Mouse (Mus musculus): Measurements from ENCODE around the gene 0610009B22Rik. TPM values are rescaled to one million over a fixed set of nuclear protein-coding genes. Genes with fewer than 3 reads are reported as not detected.
"Not testable (repeated sequence)": the region's sequence is repeated elsewhere in the genome, so short reads cannot be mapped to it uniquely, and the experiment has no call there.

Gene 0610009B22Rik
- polyA plus RNA-seq, 1 experiment = 30.8 TPM

DNA sequence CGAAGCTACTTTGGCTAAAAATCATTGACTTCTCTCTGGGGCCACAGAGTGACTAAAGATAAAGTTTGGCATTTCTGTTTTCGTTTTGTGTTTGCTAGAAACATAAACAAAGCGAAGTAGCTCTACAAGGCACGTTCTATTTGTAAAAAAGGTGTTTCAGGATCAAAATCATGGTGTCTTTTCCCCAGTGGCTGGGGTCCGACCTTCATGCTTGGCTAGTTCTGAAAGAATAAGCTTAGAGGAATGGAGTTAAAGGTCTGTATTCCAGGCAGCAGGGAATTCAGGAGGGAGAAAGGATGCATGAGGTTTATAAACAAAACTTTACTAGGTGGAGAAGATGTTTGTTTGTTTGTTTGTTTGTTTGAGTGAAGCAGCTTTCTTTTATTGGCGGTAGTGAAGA lies 669 bp upstream of the 0610009B22Rik start:
- H3K27ac ChIP-seq (ENCODE audit: insufficient read depth, low read length) = peak overlapping the region; percentile 99
- peak overlapping the region; percentile 50 for H3K4me3 ChIP-seq (ENCODE audit: insufficient read depth, low read length)
- H3K4me1 ChIP-seq (ENCODE audit: control insufficient read depth, insufficient read depth, low read length) = no peaks in the 10 kb centered on the region
- TF ChIP-seq POLR2A (IDR thresholded peaks at IDR 0.05; ENCODE audit: low read depth, low read length) = no peak
- TF ChIP-seq CTCF (IDR thresholded peaks at IDR 0.05; ENCODE audit: borderline replicate concordance, insufficient read depth, low read length) = no peak

DNA sequence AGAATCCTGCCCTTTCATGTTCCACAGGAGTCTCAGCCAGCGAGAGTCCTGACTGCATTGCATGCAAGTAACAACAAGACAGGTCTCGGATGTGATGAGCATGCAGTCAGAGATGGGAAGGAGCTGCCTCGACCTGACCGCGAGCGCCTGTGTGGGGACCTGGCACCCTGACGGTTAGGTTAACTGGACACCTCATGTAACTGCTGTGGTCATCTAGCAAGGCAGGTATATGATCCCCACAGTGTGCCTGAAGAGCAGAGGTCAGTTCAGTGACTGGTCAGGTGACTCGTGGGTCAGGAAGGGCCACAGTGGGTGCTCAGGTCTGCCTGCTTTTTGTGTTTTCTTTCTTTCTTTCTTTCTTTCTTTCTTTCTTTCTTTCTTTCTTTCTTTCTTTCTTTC lies 6.7 kb downstream of the 0610009B22Rik start:
- no peak overlapping the region for H3K4me3 ChIP-seq (ENCODE audit: insufficient read depth, low read length)
- TF ChIP-seq CTCF (IDR thresholded peaks at IDR 0.05; ENCODE audit: borderline replicate concordance, insufficient read depth, low read length) = no peak
- TF ChIP-seq POLR2A (IDR thresholded peaks at IDR 0.05; ENCODE audit: low read depth, low read length) = no peak
- H3K27ac ChIP-seq (ENCODE audit: insufficient read depth, low read length) = no peak overlapping the region
- no peaks in the 10 kb centered on the region for H3K4me1 ChIP-seq (ENCODE audit: control insufficient read depth, insufficient read depth, low read length)

GRCm38 (mm10) chr11:51681324-51681975 lies 7.2 kb downstream of the 0610009B22Rik start:
- no peak overlapping the region for H3K27ac ChIP-seq (ENCODE audit: insufficient read depth, low read length)
- H3K4me1 ChIP-seq (ENCODE audit: control insufficient read depth, insufficient read depth, low read length) = no peaks in the 10 kb centered on the region
- TF ChIP-seq POLR2A (IDR thresholded peaks at IDR 0.05; ENCODE audit: low read depth, low read length) (no peak), CTCF (IDR thresholded peaks at IDR 0.05; ENCODE audit: borderline replicate concordance, insufficient read depth, low read length) (peak; percentile 72)
- no peak overlapping the region for H3K4me3 ChIP-seq (ENCODE audit: insufficient read depth, low read length)

DNA sequence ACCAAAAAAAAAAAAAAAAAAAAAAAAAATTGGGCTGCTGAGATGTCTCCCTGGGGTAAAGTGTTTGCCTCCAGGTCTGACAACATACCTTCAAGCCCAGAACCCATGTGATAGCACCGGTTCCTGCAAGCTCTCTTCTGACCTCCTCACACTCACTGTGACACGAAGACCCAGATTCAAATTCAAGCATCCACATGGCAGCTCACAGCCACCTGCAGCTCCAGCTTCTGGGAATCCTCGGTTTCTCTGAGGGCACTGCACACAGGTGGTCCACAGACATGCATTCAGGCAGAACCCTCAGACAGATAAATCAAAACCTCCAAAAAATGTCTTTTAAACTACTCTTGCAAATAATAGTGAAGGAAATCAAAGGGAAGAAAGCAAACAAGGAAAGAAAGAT lies 9.2 kb downstream of the 0610009B22Rik start:
- TF ChIP-seq CTCF (IDR thresholded peaks at IDR 0.05; ENCODE audit: borderline replicate concordance, insufficient read depth, low read length) (no peak), POLR2A (IDR thresholded peaks at IDR 0.05; ENCODE audit: low read depth, low read length) (no peak)
- no peak overlapping the region for H3K4me3 ChIP-seq (ENCODE audit: insufficient read depth, low read length)
- H3K4me1 ChIP-seq (ENCODE audit: control insufficient read depth, insufficient read depth, low read length) = no peaks in the 10 kb centered on the region
- no peak overlapping the region for H3K27ac ChIP-seq (ENCODE audit: insufficient read depth, low read length)

- no peak overlapping the region for H3K27ac ChIP-seq (ENCODE audit: insufficient read depth, low read length)
- TF ChIP-seq POLR2A (IDR thresholded peaks at IDR 0.05; ENCODE audit: low read depth, low read length) = no peak
- no peak for TF ChIP-seq CTCF (IDR thresholded peaks at IDR 0.05; ENCODE audit: borderline replicate concordance, insufficient read depth, low read length)
- H3K4me1 ChIP-seq (ENCODE audit: control insufficient read depth, insufficient read depth, low read length) = no peaks in the 10 kb centered on the region
- no peak overlapping the region for H3K4me3 ChIP-seq (ENCODE audit: insufficient read depth, low read length)
Observed at GRCm38 (mm10) chr11:51677737-51678418, 10.8 kb downstream of the 0610009B22Rik start.

GRCm38 (mm10) chr11:51675386-51675785 lies 13.3 kb downstream of the 0610009B22Rik start:
- Histone ChIP-seq H3K4me3 (ENCODE audit: insufficient read depth, low read length) (no peak overlapping the region), H3K4me1 (ENCODE audit: control insufficient read depth, insufficient read depth, low read length) (no peaks in the 10 kb centered on the region)
- TF ChIP-seq POLR2A (IDR thresholded peaks at IDR 0.05; ENCODE audit: low read depth, low read length) = no peak
- no peak for TF ChIP-seq CTCF (IDR thresholded peaks at IDR 0.05; ENCODE audit: borderline replicate concordance, insufficient read depth, low read length)

GRCm38 (mm10) chr11:51673291-51673690 lies 15.4 kb downstream of the 0610009B22Rik start:
- no peaks in the 10 kb centered on the region for H3K4me1 ChIP-seq (ENCODE audit: control insufficient read depth, insufficient read depth, low read length)
- no peak overlapping the region for H3K4me3 ChIP-seq (ENCODE audit: insufficient read depth, low read length)
- no peak for TF ChIP-seq POLR2A (IDR thresholded peaks at IDR 0.05; ENCODE audit: low read depth, low read length)
- no peak for TF ChIP-seq CTCF (IDR thresholded peaks at IDR 0.05; ENCODE audit: borderline replicate concordance, insufficient read depth, low read length)
- no peak overlapping the region for H3K27ac ChIP-seq (ENCODE audit: insufficient read depth, low read length)

More at GRCm38 (mm10) chr11:51675386-51675785, 13.3 kb downstream of the 0610009B22Rik start:
- H3K27ac ChIP-seq (ENCODE audit: insufficient read depth, low read length) = no peak overlapping the region

DNA sequence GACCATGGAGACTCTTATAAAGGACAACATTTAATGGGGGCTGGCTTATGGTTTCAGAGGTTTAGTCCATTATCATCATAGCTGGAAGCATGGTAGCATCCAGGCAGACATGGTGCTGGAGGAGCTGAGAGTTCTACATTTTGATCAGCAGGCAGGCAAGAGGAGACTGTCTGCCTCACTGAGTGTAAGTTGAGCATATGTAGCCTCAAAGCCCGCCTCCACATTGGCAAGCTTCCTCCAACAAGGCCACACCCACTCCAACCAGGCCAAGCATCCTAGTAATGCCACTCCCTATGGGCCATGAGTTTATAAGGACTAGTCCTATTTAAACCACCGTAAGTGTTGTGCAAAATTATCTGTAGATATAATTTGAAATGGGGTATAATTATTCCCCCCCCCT lies 17.3 kb downstream of the 0610009B22Rik start:
- Histone ChIP-seq H3K4me3 (ENCODE audit: insufficient read depth, low read length) (no peak overlapping the region), H3K4me1 (ENCODE audit: control insufficient read depth, insufficient read depth, low read length) (no peaks in the 10 kb centered on the region), H3K27ac (ENCODE audit: insufficient read depth, low read length) (no peak overlapping the region)
- TF ChIP-seq POLR2A (IDR thresholded peaks at IDR 0.05; ENCODE audit: low read depth, low read length) (no peak), CTCF (IDR thresholded peaks at IDR 0.05; ENCODE audit: borderline replicate concordance, insufficient read depth, low read length) (no peak)

- Histone ChIP-seq H3K4me1 (ENCODE audit: control insufficient read depth, insufficient read depth, low read length) (no peaks in the 10 kb centered on the region), H3K4me3 (ENCODE audit: insufficient read depth, low read length) (no peak overlapping the region), H3K27ac (ENCODE audit: insufficient read depth, low read length) (no peak overlapping the region)
- TF ChIP-seq CTCF (IDR thresholded peaks at IDR 0.05; ENCODE audit: borderline replicate concordance, insufficient read depth, low read length) (no peak), POLR2A (IDR thresholded peaks at IDR 0.05; ENCODE audit: low read depth, low read length) (no peak)
Observed at GRCm38 (mm10) chr11:51670846-51671245, 17.8 kb downstream of the 0610009B22Rik start.

GRCm38 (mm10) chr11:51664747-51665146 lies 23.9 kb downstream of the 0610009B22Rik start:
- not testable (repeated sequence) for H3K27ac ChIP-seq (ENCODE audit: insufficient read depth, low read length); H3K4me1 ChIP-seq (ENCODE audit: control insufficient read depth, insufficient read depth, low read length); H3K4me3 ChIP-seq (ENCODE audit: insufficient read depth, low read length)

Measured in embryonic fibroblast, embryonic 13.5 days (primary cell).